Comparison of ENCODE assay signal across 1 mouse cellular context in the genomic region with DNA sequence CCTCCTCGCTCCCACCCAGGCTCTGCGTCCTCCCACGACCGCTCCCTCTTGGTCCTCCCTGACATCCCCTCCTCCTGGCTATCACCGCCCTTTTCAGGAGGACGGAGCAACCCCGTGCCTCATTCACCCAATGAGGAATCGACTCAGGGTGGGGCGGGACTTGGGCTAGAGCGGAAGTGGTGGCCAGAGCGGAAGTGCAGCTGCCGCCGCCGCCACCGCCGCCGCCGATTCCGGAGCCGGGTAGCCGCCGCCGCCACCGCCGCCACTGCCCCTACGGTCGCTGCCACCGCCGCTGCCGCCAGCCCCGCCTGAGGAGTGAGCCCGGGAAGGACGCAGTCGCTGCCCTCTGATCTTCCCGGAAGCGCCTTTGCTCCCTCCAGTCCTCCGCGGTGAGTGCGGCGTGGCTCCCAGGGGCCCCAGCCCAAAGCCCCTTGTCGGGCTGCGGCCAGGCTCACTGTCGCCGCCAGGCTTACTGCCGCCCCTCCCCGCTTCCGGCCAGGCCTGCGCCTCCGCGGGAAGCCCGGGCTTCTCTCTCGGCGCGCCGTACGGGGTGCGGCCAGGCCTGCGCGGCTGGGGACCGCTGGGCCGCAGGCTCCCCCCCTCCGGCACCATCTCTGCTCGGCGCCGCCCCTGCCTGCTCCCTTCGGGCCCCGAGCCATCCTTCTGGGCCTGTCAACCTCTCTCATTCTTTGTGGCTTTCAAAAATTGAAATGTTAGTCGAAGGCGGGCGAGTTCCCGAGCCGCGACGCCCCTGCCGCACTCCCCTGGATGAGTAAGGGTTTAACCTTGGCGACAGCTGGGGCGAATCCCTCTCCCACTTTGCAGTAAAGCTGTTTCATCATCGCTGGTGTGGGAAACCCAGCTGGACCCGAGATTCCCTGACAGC.
A peak's percentile ranks its signal among the peaks of the same experiment; 100 is the strongest.
TF ChIP-seq lines count a peak whose summit lies in the region.

No protein-coding gene starts in this region.

TF ChIP-seq in CH12.LX, 34 proteins besides CTCF, POLR2A, EP300 and RAD21 (continued from another document):
- TF ChIP-seq UBTF (IDR thresholded peaks at IDR 0.05; ENCODE audit: low read depth, low read length): peak; percentile 96
- TF ChIP-seq ZKSCAN1 (IDR thresholded peaks at IDR 0.05; ENCODE audit: borderline replicate concordance, low read depth, low read length): no peak
- no peak; the same call in 1 of the 2 replicates for TF ChIP-seq USF2 (conservative IDR thresholded peaks at IDR 0.05; ENCODE audit: low read depth, low read length)
- TF ChIP-seq TBP (conservative IDR thresholded peaks at IDR 0.05; ENCODE audit: low read depth, low read length): no peak
- TF ChIP-seq MYC (IDR thresholded peaks at IDR 0.05; ENCODE audit: low read depth, low read length): no peak
- no peak for TF ChIP-seq E2F4 (IDR thresholded peaks at IDR 0.05; ENCODE audit: insufficient replicate concordance, low read depth, low read length)
- TF ChIP-seq GABPA (IDR thresholded peaks at IDR 0.05; ENCODE audit: insufficient replicate concordance, low read depth, low read length): no peak
- TF ChIP-seq NRF1 (IDR thresholded peaks at IDR 0.05; ENCODE audit: low read depth, low read length): peak; percentile 52; the same call in 1 of the 2 replicates
- TF ChIP-seq MAFK (IDR thresholded peaks at IDR 0.05; ENCODE audit: insufficient replicate concordance, low read length): no peak
- peak; percentile 69; the same call in 1 of the 2 replicates for TF ChIP-seq NELFE (IDR thresholded peaks at IDR 0.05; ENCODE audit: low read depth, low read length)
- TF ChIP-seq PAX5 (IDR thresholded peaks at IDR 0.05; ENCODE audit: low read length): no peak
- peak; percentile 56; the same call in 1 of the 2 replicates for TF ChIP-seq MAZ (IDR thresholded peaks at IDR 0.05; ENCODE audit: low read depth, low read length)
- no peak for TF ChIP-seq RCOR1 (conservative IDR thresholded peaks at IDR 0.05; ENCODE audit: low read depth, low read length)
- peak; percentile 32; the same call in 1 of the 2 replicates for TF ChIP-seq MXI1 (IDR thresholded peaks at IDR 0.05; ENCODE audit: low read depth, low read length)
- TF ChIP-seq JUN (IDR thresholded peaks at IDR 0.05; ENCODE audit: insufficient read depth, low read depth, low read length): no peak
- peak; percentile 82 for TF ChIP-seq ELF1 (IDR thresholded peaks at IDR 0.05; ENCODE audit: low read depth, low read length)
- peak; percentile 48; the same call in 1 of the 2 replicates for TF ChIP-seq ZMIZ1 (IDR thresholded peaks at IDR 0.05; ENCODE audit: low read depth, low read length)
- 0 out of 2 replicates have a peak, but pooled peaks have one; percentile 19 for TF ChIP-seq CHD2 (IDR thresholded peaks at IDR 0.05; ENCODE audit: low read length)
- 0 out of 2 replicates have a peak, but pooled peaks have one; percentile 51 for TF ChIP-seq KAT2A (IDR thresholded peaks at IDR 0.05; ENCODE audit: insufficient replicate concordance, low read length)
- peak; percentile 73 for TF ChIP-seq HCFC1 (IDR thresholded peaks at IDR 0.05; ENCODE audit: low read depth, low read length)
- TF ChIP-seq SIN3A (IDR thresholded peaks at IDR 0.05; ENCODE audit: low read length): peak; percentile 28
- TF ChIP-seq JUND (conservative IDR thresholded peaks at IDR 0.05; ENCODE audit: low read depth, low read length): no peak
- TF ChIP-seq MEF2A (IDR thresholded peaks at IDR 0.05; ENCODE audit: borderline replicate concordance, low read depth, low read length): peak; percentile 28
- no peak for TF ChIP-seq ZNF384 (IDR thresholded peaks at IDR 0.05; ENCODE audit: low read depth, low read length)
- TF ChIP-seq USF1 (IDR thresholded peaks at IDR 0.05; ENCODE audit: low read depth, low read length): peak; percentile 81
- no peak for TF ChIP-seq POLR2AphosphoS2 (IDR thresholded peaks at IDR 0.05; ENCODE audit: low read depth, low read length)
- TF ChIP-seq SMC3 (IDR thresholded peaks at IDR 0.05; ENCODE audit: low read depth, low read length): no peak
- no peak for TF ChIP-seq CHD1 (IDR thresholded peaks at IDR 0.05; ENCODE audit: low read depth, low read length)
